Mouse (Mus musculus) layer of hippocampus, adult 2 months (tissue): ENCODE results near the gene Plekhj1. TPM values are rescaled to one million over a fixed set of nuclear protein-coding genes. Genes with fewer than 3 reads are reported as not detected.
"Not testable (repeated sequence)": the region's sequence is repeated elsewhere in the genome, so short reads cannot be mapped to it uniquely, and the experiment has no call there.

ENCODE experiments used
- DNase-seq, 2 experiments: peaks; one replicate each; pipeline ENCODE4 v3.0.0; 2022; ENCODE audit warnings: low spot score in 2 of 2
- H3K27ac ChIP-seq: fragments of 200-600 bp; 2 replicates; pipeline ENCODE4 v1.8.1; 2022
- H3K4me3 ChIP-seq: fragments of 200-600 bp; 2 replicates; pipeline ENCODE4 v1.8.1; 2022; ENCODE audit warnings: mild to moderate bottlenecking
- CTCF ChIP-seq: fragments of 200-600 bp; conservative IDR thresholded peaks from 2 replicates; pipeline ENCODE4 v1.8.1; 2022; ENCODE audit warnings: antibody characterized with exemption, mild to moderate bottlenecking, moderate library complexity
- total RNA-seq, 2 experiments: library from RNA; stranded (reverse); gene quantifications; 2 replicates each; pipeline ENCODE4 v1.2.3; 2021

The Plekhj1 gene
- total RNA-seq, 2 experiments from 2014 or later, result 68.4 to 76.3 TPM

DNA sequence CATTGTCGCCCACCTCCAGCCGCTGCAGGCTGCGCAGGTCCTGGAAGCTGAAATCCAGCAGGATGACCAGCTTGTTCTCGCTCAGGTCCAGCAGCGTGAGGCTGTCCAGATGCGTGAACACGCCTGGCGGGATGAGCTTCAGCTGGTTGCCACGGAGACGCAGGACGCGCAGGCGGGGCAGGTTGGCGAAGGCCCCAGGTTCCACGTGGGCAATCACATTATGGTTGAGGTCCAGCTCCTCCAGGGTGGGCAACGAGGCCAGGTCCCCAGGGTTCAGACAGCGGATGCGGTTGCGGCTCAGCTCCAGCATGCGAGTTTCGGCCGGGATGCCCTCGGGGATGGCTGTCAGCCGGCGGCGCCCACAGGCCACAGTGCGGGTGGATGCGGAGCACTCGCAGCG lies 37.2 kb upstream of the Plekhj1 start:
- no peak overlapping the region for H3K27ac ChIP-seq

DNA sequence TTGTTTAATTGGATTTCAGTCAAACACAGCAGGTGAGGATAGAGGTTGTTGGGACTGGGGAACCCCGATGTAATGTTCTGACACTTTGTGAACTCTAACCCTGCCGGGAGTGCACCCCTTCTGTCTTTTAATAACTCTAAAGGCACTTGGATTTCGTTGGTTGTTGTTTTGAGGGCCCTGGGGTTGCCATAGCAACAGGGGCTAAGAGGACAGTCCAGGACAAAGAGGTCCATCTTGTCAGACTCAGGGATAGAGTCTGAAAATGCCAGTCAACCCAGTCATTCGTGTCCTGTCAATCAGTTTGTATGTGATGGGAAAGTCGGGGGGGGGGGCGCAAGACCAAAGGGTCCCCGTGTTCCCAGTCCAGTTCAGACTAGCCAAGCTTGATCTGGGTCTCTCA lies 34.4 kb upstream of the Plekhj1 start:
- Histone ChIP-seq H3K4me3 (no peak overlapping the region), H3K27ac (no peak overlapping the region)
- DNase-seq, result no peak
- TF ChIP-seq CTCF, result no peak

More for the DNA sequence above, 37.2 kb upstream of the Plekhj1 start:
- TF ChIP-seq CTCF, result no peak
- no peak overlapping the region for H3K4me3 ChIP-seq
- no peak for DNase-seq

DNA sequence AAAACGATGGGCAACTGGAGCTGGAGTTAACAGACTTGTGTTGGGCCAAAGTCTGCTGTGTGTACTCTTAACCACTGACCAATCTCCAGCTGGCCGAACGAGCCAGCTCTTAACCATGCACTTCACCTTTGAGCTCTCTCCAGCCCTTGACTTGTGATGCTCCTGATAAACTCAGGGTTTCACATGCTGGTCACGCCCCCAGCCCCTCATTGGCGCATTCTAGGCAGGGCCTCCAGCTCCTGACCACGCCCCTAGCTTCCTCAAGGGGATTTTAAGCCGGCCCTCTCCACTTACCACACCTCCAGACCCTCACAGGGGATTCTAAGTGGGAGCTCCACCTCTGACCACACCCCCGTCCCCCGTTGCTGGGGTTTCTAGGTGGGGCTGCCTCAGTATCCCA lies 32.7 kb upstream of the Plekhj1 start:
- TF ChIP-seq CTCF, result no peak
- no peak overlapping the region for H3K4me3 ChIP-seq
- no peak for DNase-seq
- no peak overlapping the region for H3K27ac ChIP-seq

DNA sequence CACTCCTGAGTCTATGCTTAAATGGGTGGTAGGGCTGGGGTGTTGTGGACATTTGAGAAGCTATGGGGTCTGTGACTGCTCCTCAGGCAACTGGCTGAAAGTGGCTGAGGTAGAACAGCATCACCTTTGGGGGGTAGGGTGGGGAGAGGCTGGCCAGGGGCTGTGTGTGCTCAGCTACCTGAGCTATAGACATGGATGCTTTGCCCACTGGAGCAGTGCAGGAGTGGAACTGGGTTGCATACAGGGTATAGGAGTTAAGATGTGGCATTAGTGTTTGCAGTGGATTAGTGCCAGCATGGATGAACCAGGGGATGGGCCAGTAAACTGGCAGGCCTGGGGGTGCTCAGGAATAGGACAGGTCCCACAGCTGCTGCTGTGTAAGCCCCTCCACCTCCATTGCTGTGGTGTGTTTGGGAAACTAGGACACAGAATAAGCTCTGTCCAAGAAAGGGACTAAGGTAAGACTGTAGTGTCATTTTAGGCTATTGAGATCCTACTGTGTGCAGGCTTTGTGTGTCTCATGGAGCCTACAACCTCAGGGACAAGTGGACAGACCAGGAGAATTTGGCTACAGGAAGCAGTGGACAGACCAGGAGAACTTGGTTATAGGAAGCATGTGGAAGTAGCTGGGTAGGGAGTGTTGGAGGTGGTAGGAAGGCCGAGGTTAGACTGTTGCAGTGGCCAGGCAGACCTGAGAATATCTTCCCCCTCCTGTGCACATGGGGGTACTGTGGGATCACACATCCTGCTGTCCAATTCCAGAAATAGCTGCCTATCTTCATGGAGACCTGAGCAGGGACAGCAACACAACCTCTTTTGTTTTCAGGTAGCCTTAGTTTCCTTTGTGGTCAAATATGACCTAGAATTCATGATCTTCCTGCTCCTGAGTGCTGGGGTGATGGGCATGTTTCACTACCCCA lies 31.2 kb upstream of the Plekhj1 start:
- no peak for TF ChIP-seq CTCF
- no peak overlapping the region for H3K27ac ChIP-seq
- H3K4me3 ChIP-seq, result no peak overlapping the region
- DNase-seq, result no peak

DNA sequence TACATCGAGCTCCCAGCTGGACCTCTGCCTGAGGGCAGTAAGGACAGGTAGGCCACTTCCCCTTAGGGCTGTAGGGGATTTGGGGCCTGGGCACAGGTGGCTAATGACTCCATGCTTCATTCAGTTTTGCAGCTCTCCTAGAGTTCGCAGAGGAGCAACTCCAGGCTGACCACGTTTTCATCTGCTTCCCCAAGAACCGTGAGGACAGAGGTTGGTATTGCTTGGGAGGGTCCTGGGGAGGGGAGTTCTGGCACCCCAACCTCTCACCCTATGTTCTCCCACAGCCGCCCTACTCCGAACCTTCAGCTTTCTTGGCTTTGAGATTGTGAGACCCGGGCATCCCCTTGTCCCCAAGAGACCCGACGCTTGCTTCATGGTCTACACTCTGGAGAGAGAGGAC lies 30.2 kb upstream of the Plekhj1 start:
- H3K27ac ChIP-seq, DNase-seq: not testable (repeated sequence)
- H3K4me3 ChIP-seq, result peak overlapping the region; percentile 96; the same call in 1 of the 2 replicates

DNA sequence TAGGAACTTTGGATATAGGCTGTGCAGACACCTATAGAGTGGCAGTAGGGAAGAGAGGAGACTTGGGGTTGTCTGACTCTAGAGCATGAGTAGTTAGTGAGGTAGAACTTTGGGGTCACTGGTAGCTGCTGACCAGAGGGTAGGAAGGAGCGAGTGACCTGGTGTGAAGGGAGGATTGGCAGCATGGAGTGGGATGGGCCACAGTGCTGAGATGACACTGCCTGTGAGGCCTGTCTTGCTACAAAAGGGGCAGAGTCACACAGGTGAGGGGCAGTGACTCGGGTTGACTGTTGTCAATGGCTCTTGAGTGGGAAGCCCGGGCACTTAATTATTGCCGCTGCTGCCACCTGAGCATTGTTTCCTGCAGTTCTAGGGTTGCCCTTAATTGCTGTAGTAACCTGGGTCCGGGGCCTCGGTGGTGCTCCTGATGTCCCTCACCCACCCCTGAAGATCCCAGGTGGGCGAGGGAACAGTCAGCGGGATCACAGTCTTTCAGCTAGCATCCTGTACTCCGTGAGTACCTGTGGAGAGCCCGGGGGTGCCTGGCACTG lies 29.5 kb upstream of the Plekhj1 start:
- no peak for DNase-seq
- TF ChIP-seq CTCF, result no peak
- H3K27ac ChIP-seq, result no peak overlapping the region
- H3K4me3 ChIP-seq, result peak overlapping the region; percentile 96

DNA sequence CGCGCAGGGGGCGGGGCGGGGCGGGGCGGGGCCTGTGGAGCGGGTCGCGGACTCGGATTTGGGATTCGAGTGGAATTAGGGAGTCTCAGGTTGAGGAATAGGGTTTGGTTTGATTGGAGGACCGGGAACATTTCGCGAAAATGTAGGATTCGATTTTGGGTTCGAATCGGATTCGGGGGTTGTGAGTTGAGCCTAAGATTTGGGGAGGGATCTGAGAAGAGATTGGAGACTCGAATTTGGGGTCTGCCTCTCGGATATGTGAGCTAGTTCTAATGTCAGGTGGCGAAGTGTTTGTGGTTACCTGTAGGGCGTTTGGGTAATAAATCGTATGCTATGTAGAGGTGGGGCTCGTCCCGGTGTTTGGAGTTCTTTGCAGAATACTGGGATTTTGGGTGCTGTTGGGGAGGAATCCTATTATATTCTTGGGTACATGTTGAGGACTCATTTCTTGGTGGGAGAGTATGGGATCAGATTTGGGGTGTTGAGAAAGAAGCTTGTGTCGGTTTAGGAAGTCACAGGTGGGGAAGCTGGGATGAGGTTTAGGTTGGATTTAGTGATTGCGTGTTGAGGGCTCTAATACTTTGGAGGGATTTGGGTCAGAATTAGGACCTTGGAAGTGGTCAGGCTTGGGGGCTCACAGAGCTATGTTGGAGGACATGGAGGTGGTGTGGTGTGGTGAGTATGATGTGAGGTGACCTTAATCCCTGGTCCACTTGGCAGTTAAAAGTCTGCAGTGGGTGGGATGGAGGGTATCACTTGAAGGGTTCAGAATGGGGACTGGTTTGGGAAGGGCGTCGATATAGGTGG lies 28.8 kb upstream of the Plekhj1 start:
- peak overlapping the region; percentile 98 for H3K27ac ChIP-seq
- H3K4me3 ChIP-seq, result peak overlapping the region; percentile 96
- no peak for TF ChIP-seq CTCF
- DNase-seq, result no peak

DNA sequence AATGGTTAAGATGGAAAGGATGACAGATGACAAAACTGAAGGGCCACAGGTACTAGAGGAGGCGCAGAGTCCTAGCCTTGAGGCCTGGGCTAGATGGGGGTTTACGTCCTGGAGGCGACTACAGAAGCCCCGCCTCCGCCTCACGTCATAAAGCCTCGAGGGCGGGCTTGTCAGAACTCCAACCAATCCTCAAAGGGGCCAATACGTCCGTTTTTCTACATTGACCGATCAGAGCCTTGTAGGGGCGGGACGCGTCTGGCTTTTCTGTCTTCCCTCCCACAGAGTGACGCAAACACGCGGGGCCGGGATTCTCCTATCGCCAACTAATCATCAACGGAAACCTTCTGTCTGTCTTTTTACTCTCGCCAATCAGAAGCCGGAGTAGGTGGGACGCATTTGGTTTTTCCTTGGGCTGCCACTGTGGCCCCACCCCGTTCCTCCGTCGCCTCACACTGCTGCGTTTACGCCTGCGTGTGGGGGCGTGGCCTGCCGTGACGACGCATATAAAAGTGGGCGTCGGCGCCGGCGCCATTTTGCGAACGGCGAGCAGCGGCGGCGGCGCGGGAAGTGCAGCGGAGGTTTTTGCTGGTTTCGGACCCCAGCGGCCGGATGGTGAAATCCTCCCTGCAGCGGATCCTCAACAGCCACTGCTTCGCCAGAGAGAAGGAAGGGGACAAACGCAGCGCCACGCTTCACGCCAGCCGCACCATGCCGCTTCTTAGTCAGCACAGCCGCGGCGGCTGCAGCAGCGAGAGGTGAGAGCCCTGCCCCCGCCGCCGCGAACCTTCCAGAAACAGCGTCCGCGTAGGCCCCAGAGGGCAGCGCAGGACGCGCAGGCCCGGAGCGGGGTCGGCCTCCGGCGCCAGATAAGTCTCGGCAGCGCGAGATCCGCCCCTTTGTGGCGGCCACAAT lies 28.0 kb upstream of the Plekhj1 start, which contains the start of gene Oaz1:
Oaz1 (plus strand) TSS at position 506 of the 912 bp plus-strand sequence.
- Histone ChIP-seq H3K27ac (peak within 1 kb of the TSS; percentile 98), H3K4me3 (peak within 1 kb of the TSS; percentile 96)
- TF ChIP-seq CTCF, result peak; percentile 45
- DNase-seq, result peak; percentile 99 to 100

DNA sequence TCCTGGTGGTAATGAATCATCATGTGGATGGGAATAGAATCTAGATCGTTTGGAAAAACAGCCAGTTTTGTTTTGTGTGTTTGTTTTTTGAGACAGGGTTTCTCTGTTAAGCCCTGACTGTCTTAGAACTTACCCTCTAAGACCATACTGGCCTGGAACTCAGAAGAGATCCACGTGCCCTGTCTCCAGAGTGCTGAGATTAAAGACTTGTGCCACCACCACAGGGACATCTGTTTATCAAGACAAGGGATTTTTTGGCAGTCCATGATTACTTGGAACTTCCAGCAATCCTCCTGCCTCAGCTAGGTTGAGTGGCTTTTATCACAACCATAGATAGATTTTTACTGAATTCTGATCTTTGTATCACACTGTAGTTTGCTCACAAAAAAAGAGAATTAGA lies 26.4 kb upstream of the Plekhj1 start:
- Histone ChIP-seq H3K27ac (no peak overlapping the region), H3K4me3 (no peak overlapping the region)
- TF ChIP-seq CTCF, result no peak
- no peak for DNase-seq

DNA sequence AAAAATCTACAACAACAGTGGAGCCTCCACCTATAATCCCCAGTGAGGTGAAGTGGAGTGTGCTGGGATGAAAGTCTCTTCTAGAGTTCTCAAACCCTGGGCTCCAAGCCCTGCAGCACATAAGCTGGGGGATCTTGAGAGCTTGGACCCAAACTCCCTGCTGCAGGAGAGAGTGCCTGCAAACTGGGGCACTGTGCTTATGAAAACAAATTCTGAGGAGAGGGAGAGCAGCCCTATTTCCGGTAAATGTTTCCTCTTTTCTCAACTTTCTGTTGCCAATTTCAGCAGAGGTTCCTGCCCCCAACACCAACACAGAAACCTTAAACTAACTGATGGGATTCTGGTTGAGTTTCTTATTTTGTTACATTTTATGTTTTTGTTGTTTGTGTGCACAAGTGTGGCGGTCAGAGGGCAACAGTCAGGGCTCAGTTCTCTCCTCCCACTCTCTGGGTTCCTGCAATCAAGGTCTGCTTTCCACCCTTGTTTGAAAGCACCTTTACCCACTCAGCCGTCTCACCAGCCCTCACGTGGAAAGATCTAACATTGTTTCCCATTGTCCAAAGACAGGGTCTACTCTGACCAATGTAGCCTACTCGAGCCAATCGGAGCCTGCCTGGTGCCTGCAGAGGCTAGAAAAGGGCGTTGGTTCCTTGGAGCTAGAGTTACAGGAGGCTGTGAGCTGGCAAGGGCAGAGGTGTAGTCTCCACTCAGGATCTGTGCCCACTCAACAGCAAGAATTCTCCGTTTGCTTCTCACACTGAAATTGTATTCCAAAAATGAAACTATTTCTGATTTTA lies 25.6 kb upstream of the Plekhj1 start:
- no peak for DNase-seq
- TF ChIP-seq CTCF, result no peak
- Histone ChIP-seq H3K4me3 (no peak overlapping the region), H3K27ac (0 out of 2 replicates have a peak overlapping the region, but pooled peaks have one; percentile 28)

DNA sequence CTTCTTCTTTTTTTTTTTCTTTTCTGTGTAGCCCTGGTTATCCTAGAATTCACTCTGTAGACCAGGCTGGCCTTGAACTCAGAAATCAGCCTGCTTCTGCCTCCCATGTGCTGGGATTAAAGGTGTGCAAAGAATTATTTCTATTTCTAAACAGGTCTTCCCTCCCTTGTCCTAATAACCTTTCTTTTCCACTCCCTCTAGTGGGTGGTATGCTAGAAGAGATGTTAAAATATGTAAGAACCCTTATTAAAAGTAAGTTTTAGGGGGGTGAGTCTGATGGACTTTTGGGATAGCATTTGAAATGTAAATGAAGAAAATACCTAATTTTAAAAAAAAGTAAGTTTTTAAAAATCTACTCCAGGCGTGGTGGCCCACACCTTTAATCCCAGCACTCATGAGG lies 24.9 kb upstream of the Plekhj1 start:
- no peak overlapping the region for H3K27ac ChIP-seq
- no peak for DNase-seq
- no peak for TF ChIP-seq CTCF
- H3K4me3 ChIP-seq, result no peak overlapping the region

DNA sequence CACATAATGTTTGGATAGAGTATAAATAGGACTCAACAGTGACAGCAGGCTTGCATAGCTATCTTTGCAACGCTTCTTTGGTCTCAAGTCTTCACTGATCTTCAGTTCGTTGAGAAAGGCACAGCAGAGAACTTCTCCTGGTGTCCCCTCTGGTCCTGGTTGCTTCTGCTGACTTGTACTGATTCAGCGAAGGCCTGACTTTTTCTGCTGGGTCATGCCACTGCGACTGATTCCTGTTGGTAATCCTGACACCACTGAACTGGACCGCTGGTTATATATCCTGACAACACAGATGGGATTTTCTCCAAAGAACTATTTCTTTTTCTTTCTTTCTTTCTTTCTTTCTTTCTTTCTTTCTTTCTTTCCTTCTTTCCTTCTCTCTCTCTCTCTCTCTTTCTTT lies 24.1 kb upstream of the Plekhj1 start:
- Histone ChIP-seq H3K4me3 (no peak overlapping the region), H3K27ac (no peak overlapping the region)
- no peak for DNase-seq
- TF ChIP-seq CTCF, result no peak
